Mouse (Mus musculus) CH12.LX (cell line): ENCODE results near the gene Gm48551. TPM values are rescaled to one million over a fixed set of nuclear protein-coding genes. Genes with fewer than 3 reads are reported as not detected.

Experiments used
- DNase-seq: peaks from one replicate; pipeline ENCODE4 v3.0.0-alpha.2; 2013; ENCODE audit errors: extremely low read depth
- H3K27ac ChIP-seq: 2 replicates; pipeline ENCODE4 v1.5.1; 2012; ENCODE audit warnings: low read depth, mild to moderate bottlenecking, control low read depth, moderate library complexity; ENCODE audit not compliant: insufficient read depth
- H3K27me3 ChIP-seq: replicated peaks from 2 replicates; pipeline ENCODE3; 2012; ENCODE audit warnings: inconsistent platforms
- H3K36me3 ChIP-seq, 2 experiments: replicated peaks in 1 of 2; 2 replicates each; pipeline versions ENCODE3 to v1.6.1; 2012; ENCODE audit warnings: inconsistent platforms in 1 of 2, low read length in 1 of 2, mild to moderate bottlenecking in 1 of 2, mixed read lengths in 1 of 2, moderate library complexity in 1 of 2; ENCODE audit not compliant: control insufficient read depth in 1 of 2, insufficient read depth in 1 of 2
- H3K4me1 ChIP-seq, 2 experiments: 2 replicates each; pipeline ENCODE4 v1.6.1; 2012; ENCODE audit warnings: inconsistent platforms in 1 of 2, moderate library complexity in 1 of 2; ENCODE audit not compliant: insufficient read depth in 2 of 2, control insufficient read depth in 1 of 2
- H3K4me2 ChIP-seq: 2 replicates; pipeline ENCODE4 v1.6.1; 2012; ENCODE audit warnings: low read depth, mild to moderate bottlenecking, control low read depth; ENCODE audit not compliant: poor library complexity, insufficient read depth, severe bottlenecking
- H3K4me3 ChIP-seq, 3 experiments: fragments of 150-350 bp in 1 of 3; sonication (generic) in 1 of 3; replicated peaks in 1 of 3; 2 replicates each; pipeline versions ENCODE3 to v1.5.1; 2011 to 2012; ENCODE audit warnings: low read depth in 2 of 3, low read length in 2 of 3, mild to moderate bottlenecking in 2 of 3, moderate library complexity in 2 of 3, control low read depth in 1 of 3, improper control_type of control experiment in 1 of 3, inconsistent platforms in 1 of 3, mixed read lengths in 1 of 3; ENCODE audit not compliant: poor library complexity in 1 of 3
- H3K79me2 ChIP-seq: replicated peaks from 2 replicates; pipeline ENCODE4 v1.6.1; 2012; ENCODE audit warnings: mild to moderate bottlenecking, moderate library complexity; ENCODE audit not compliant: control insufficient read depth, poor library complexity, insufficient read depth, severe bottlenecking; ENCODE audit errors: extremely low read depth
- H3K9ac ChIP-seq: 2 replicates; pipeline ENCODE4 v1.6.1; 2012; ENCODE audit warnings: low read depth, mild to moderate bottlenecking, control low read depth, moderate library complexity; ENCODE audit not compliant: insufficient read depth
- H3K9me3 ChIP-seq: replicated peaks from 2 replicates; pipeline ENCODE3; 2012; ENCODE audit warnings: low read length, inconsistent platforms, mixed read lengths
- BHLHE40 ChIP-seq: IDR thresholded peaks from 2 replicates; pipeline ENCODE4 v1.6.1; 2011; ENCODE audit warnings: mild to moderate bottlenecking, low read depth, low read length, improper control_type of control experiment
- CHD1 ChIP-seq: IDR thresholded peaks from 2 replicates; pipeline ENCODE4 v1.6.1; 2012; ENCODE audit warnings: low read depth, low read length, improper control_type of control experiment, inconsistent platforms
- CHD2 ChIP-seq: IDR thresholded peaks from 2 replicates; pipeline ENCODE4 v1.6.1; 2011; ENCODE audit warnings: low read length, improper control_type of control experiment
- ELF1 ChIP-seq: IDR thresholded peaks from 2 replicates; pipeline ENCODE4 v1.6.1; 2014; ENCODE audit warnings: low read depth, mild to moderate bottlenecking, inconsistent platforms, low read length, improper control_type of control experiment
- ETS1 ChIP-seq: conservative IDR thresholded peaks from 2 replicates; pipeline ENCODE4 v1.6.1; 2012; ENCODE audit warnings: low read depth, mild to moderate bottlenecking, inconsistent platforms, low read length, improper control_type of control experiment, moderate library complexity
- JUND ChIP-seq: conservative IDR thresholded peaks from 2 replicates; pipeline ENCODE4 v1.6.1; 2011; ENCODE audit warnings: low read depth, low read length, improper control_type of control experiment
- KAT2A ChIP-seq: IDR thresholded peaks from 2 replicates; pipeline ENCODE4 v1.6.1; 2012; ENCODE audit warnings: low read length, improper control_type of control experiment, inconsistent platforms; ENCODE audit not compliant: insufficient replicate concordance
- MAZ ChIP-seq: IDR thresholded peaks from 2 replicates; pipeline ENCODE4 v1.6.1; 2012; ENCODE audit warnings: low read depth, mild to moderate bottlenecking, inconsistent platforms, low read length, improper control_type of control experiment, moderate library complexity
- MXI1 ChIP-seq: IDR thresholded peaks from 2 replicates; pipeline ENCODE4 v1.6.1; 2011; ENCODE audit warnings: mild to moderate bottlenecking, low read depth, low read length, improper control_type of control experiment
- MYC ChIP-seq: IDR thresholded peaks from 2 replicates; pipeline ENCODE4 v1.6.1; 2011; ENCODE audit warnings: low read depth, mild to moderate bottlenecking, improper control_type of control experiment, low read length
- NELFE ChIP-seq: IDR thresholded peaks from 2 replicates; pipeline ENCODE4 v1.6.1; 2011; ENCODE audit warnings: low read depth, low read length, improper control_type of control experiment
- POLR2A ChIP-seq: IDR thresholded peaks from 2 replicates; pipeline ENCODE4 v1.6.1; 2011; ENCODE audit warnings: low read depth, mild to moderate bottlenecking, improper control_type of control experiment, low read length
- RAD21 ChIP-seq: IDR thresholded peaks from 2 replicates; pipeline ENCODE4 v1.6.1; 2011; ENCODE audit warnings: low read depth, mild to moderate bottlenecking, low read length, improper control_type of control experiment, moderate library complexity
- SMC3 ChIP-seq: IDR thresholded peaks from 2 replicates; pipeline ENCODE4 v1.6.1; 2011; ENCODE audit warnings: low read depth, low read length, improper control_type of control experiment
- TBP ChIP-seq: conservative IDR thresholded peaks from 2 replicates; pipeline ENCODE4 v1.6.1; 2011; ENCODE audit warnings: low read depth, low read length, improper control_type of control experiment
- TCF12 ChIP-seq: IDR thresholded peaks from 2 replicates; pipeline ENCODE4 v1.6.1; 2014; ENCODE audit warnings: low read depth, mild to moderate bottlenecking, inconsistent platforms, low read length, improper control_type of control experiment
- UBTF ChIP-seq: IDR thresholded peaks from 2 replicates; pipeline ENCODE4 v1.6.1; 2012; ENCODE audit warnings: low read depth, mild to moderate bottlenecking, inconsistent platforms, low read length, improper control_type of control experiment, moderate library complexity
- USF1 ChIP-seq: IDR thresholded peaks from 2 replicates; pipeline ENCODE4 v1.6.1; 2014; ENCODE audit warnings: low read depth, mild to moderate bottlenecking, inconsistent platforms, low read length, improper control_type of control experiment
- USF2 ChIP-seq: conservative IDR thresholded peaks from 2 replicates; pipeline ENCODE4 v1.6.1; 2011; ENCODE audit warnings: low read depth, low read length, improper control_type of control experiment
- ZMIZ1 ChIP-seq: IDR thresholded peaks from 2 replicates; pipeline ENCODE4 v1.6.1; 2012; ENCODE audit warnings: low read depth, mild to moderate bottlenecking, inconsistent platforms, low read length, improper control_type of control experiment
- ZNF384 ChIP-seq: IDR thresholded peaks from 2 replicates; pipeline ENCODE4 v1.6.1; 2012; ENCODE audit warnings: low read depth, low read length, improper control_type of control experiment, inconsistent platforms
- dilution Hi-C: fragments of 300-500 bp; cut with MboI; formaldehyde crosslinking; loops from 2 replicates; pipeline ENCODE4 v1.14.3; 2020; ENCODE audit warnings: low sequenced_read_pairs; ENCODE audit not compliant: extremely low pct_unique_long_range_greater_than_20kb, extremely low pct_ligation_motif_present
- in situ Hi-C: fragments of 300-500 bp; cut with MboI; formaldehyde crosslinking; loops from 3 replicates; pipeline ENCODE4 v1.14.3; 2019; ENCODE audit warnings: low sequenced_read_pairs, low pct_ligation_motif_present, low pct_unique_long_range_greater_than_20kb, mixed read lengths
- polyA plus RNA-seq: library from polyadenylated mRNA; unstranded; fragments of >175 nt; gene quantifications from 2 replicates; pipeline ENCODE4 v1.2.1, GENCODE M21; 2012; ENCODE audit warnings: low read depth; ENCODE audit not compliant: insufficient read length
- total RNA-seq, 2 experiments: library from RNA; depleted of rRNA; stranded (reverse); fragments of 300-350 nt in 1 of 2; fragments of >200 nt in 1 of 2; gene quantifications; 2 replicates each; pipeline ENCODE4 v1.2.3; 2012 to 2014

The Gm48551 gene
- total and polyA plus RNA-seq, 3 experiments: 1.0 to 3.4 (median 1.2) TPM

GRCm38 (mm10) chr10:81377362-81377664 lies 7.0 kb upstream of the Gm48551 start:
- Histone ChIP-seq H3K79me2 (peaks cover 36% of the 10 kb centered on the region), H3K4me2 (peak overlapping the region; percentile 94), H3K27ac (peak overlapping the region; percentile 29; the same call in 1 of the 2 replicates), H3K27me3 (no peaks in the 10 kb centered on the region), H3K4me3 (peak overlapping the region; percentile 75 to 97 (median 90)), H3K4me1 (peaks cover 5 to 42% of the 10 kb centered on the region in 2 experiments; a peak in 3 of 4 replicates), H3K36me3 (peaks cover 24 to 31% of the 10 kb centered on the region in 2 experiments), H3K9me3 (no peaks in the 10 kb centered on the region), H3K9ac (peak overlapping the region; percentile 90)
- DNase-seq: no peak
- dilution Hi-C loops: no loop called here
- in situ Hi-C loops: no loop called here
- TF ChIP-seq USF2: no peak
- no peak for TF ChIP-seq MAZ
- no peak for TF ChIP-seq POLR2A
- TF ChIP-seq ZMIZ1: no peak
- no peak for TF ChIP-seq JUND
- TF ChIP-seq BHLHE40: no peak
- TF ChIP-seq RAD21: no peak
- no peak for TF ChIP-seq KAT2A
- TF ChIP-seq MYC: no peak
- TF ChIP-seq CHD1: no peak
- no peak for TF ChIP-seq TBP
- no peak for TF ChIP-seq SMC3
- no peak for TF ChIP-seq ZNF384
- TF ChIP-seq TCF12: no peak
- TF ChIP-seq CHD2: no peak
- TF ChIP-seq MXI1: no peak
- no peak for TF ChIP-seq ELF1
- TF ChIP-seq UBTF: no peak

DNA sequence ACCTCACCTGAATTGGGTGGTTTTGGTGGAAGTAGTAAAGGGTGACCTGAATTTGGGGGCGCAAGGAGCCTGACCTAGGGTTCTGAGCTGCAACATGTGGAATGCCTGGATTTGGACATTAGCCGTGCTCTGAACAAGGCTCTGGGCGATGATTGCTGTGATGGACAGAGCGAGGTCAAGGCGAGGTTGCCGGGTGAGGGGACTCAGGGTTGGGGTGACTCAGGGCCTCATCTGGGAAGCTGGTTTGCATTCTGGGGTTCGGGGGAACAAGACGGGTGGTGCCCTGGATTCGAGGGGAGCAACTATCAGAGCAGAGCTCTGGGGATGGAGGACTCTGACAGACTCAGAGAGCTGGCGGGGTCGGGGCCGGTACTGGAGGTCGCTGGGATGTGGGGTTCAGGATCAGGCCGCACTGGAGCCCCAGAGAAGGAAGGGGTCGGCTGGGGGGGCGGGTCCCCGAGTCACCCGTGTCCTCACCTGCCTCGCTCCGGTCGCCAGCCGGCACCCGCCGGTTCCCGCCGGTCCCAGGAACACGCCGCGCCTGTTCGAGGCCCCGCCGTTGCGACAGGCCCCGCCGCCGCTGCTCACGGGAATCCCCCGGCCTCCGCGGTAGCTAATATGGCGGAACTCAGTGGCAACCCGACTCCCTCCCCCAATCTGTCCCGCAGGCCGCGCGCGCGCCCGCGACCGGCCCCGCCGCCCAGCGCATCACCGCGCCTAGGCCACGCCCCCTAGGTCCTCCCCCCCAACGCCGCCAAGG lies 6.3 kb upstream of the Gm48551 start, which contains the start of gene Fzr1:
Gene Fzr1 (minus strand): TSS at position 724 of the 760 bp plus-strand sequence.
- in situ Hi-C loops (no loop called here), dilution Hi-C loops (no loop called here)
- Histone ChIP-seq H3K4me1 (peaks cover 5 to 42% of the 10 kb centered on the region in 2 experiments; a peak in 3 of 4 replicates), H3K27me3 (no peaks in the 10 kb centered on the region), H3K36me3 (peaks cover 18 to 24% of the 10 kb centered on the region in 2 experiments), H3K4me3 (peak within 1 kb of the TSS; percentile 75 to 97 (median 90)), H3K9ac (peak within 1 kb of the TSS; percentile 90), H3K4me2 (peak within 1 kb of the TSS; percentile 94), H3K27ac (peak within 1 kb of the TSS; percentile 29), H3K9me3 (no peaks in the 10 kb centered on the region), H3K79me2 (peaks cover 36% of the 10 kb centered on the region)
- TF ChIP-seq ETS1 (no peak), NELFE (peak; percentile 11), CHD1 (no peak), USF1 (no peak), POLR2A (peak; percentile 64)
- no peak for DNase-seq
